Mouse (Mus musculus): ENCODE measurements around the gene Eme1.

DNA sequence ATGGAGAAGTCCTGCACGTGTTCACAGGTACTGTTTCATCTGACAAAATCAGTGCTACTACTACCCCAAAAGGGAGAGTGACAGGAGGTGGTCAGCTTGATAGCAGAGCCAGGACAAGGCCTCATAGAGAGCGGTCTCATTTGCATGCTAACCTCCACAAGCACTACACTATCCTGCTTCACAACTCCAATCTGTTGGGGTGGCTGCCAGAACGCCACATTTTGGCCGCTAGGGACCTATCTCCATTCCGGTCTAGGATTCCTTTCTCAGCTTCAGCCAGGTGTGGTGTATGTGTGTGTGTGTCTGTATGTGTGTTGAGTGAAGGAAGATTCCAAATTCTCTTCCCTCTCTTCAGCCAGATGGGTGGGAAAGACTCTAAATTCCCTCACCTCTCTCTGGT, 21.7 kb upstream of the Eme1 start:
- TF ChIP-seq CTCF (IDR thresholded peaks at IDR 0.05; ENCODE audit: borderline replicate concordance, control insufficient read depth, extremely low read depth, insufficient read depth, low read length, poor library complexity) (no peak), POLR2A (IDR thresholded peaks at IDR 0.05; ENCODE audit: control insufficient read depth, extremely low read depth, insufficient read depth, low read length, poor library complexity) (no peak)
